Mouse (Mus musculus) frontal cortex, postnatal 25 days (tissue): ENCODE measurements around the gene Nedd9.

Experiments used
- DNase-seq, 2 experiments: peaks; one replicate each; pipeline ENCODE4 v3.0.0; 2022; ENCODE audit warnings: low spot score in 2 of 2

Nedd9 gene

GRCm38 (mm10) chr13:41456292-41457029 is 30.7 kb downstream of the Nedd9 start:
- DNase-seq: no peak

GRCm38 (mm10) chr13:41453227-41454193 is 33.7 kb downstream of the Nedd9 start:
- DNase-seq: no peak

GRCm38 (mm10) chr13:41450821-41451220 is 36.3 kb downstream of the Nedd9 start:
- DNase-seq: no peak

- DNase-seq: no peak
These were observed 38.0 kb downstream of the Nedd9 start for GRCm38 (mm10) chr13:41449211-41449610.

GRCm38 (mm10) chr13:41447209-41447608 is 40.0 kb downstream of the Nedd9 start:
- no peak for DNase-seq

GRCm38 (mm10) chr13:41446591-41446990 is 40.6 kb downstream of the Nedd9 start:
- DNase-seq: no peak

- no peak for DNase-seq
These were observed 41.9 kb downstream of the Nedd9 start for GRCm38 (mm10) chr13:41445067-41445808.

- DNase-seq: no peak
These were observed 42.9 kb downstream of the Nedd9 start for GRCm38 (mm10) chr13:41444230-41444629.

- DNase-seq: no peak
These were observed 45.0 kb downstream of the Nedd9 start for GRCm38 (mm10) chr13:41442145-41442544.

GRCm38 (mm10) chr13:41440205-41440604 is 47.0 kb downstream of the Nedd9 start:
- DNase-seq: no peak

- no peak for DNase-seq
These were observed 49.8 kb downstream of the Nedd9 start for GRCm38 (mm10) chr13:41437390-41437789.

- DNase-seq: no peak
These were observed 50.4 kb downstream of the Nedd9 start for GRCm38 (mm10) chr13:41436731-41437130.

- no peak for DNase-seq
These were observed 54.0 kb downstream of the Nedd9 start for GRCm38 (mm10) chr13:41433201-41433600.

GRCm38 (mm10) chr13:41431795-41432194 is 55.4 kb downstream of the Nedd9 start:
- no peak for DNase-seq

GRCm38 (mm10) chr13:41427046-41427445 is 60.1 kb downstream of the Nedd9 start:
- no peak for DNase-seq

- no peak for DNase-seq
These were observed 63.6 kb downstream of the Nedd9 start for GRCm38 (mm10) chr13:41423463-41424074.

GRCm38 (mm10) chr13:41422581-41422980 is 64.6 kb downstream of the Nedd9 start:
- no peak for DNase-seq

GRCm38 (mm10) chr13:41420376-41420775 is 66.8 kb downstream of the Nedd9 start:
- DNase-seq: no peak

GRCm38 (mm10) chr13:41418198-41418869 is 68.8 kb downstream of the Nedd9 start:
- DNase-seq: no peak

GRCm38 (mm10) chr13:41416065-41417016 is 70.8 kb downstream of the Nedd9 start:
- no peak for DNase-seq
